Mouse (Mus musculus): ENCODE measurements around the gene Spsb3.

The Spsb3 gene

DNA sequence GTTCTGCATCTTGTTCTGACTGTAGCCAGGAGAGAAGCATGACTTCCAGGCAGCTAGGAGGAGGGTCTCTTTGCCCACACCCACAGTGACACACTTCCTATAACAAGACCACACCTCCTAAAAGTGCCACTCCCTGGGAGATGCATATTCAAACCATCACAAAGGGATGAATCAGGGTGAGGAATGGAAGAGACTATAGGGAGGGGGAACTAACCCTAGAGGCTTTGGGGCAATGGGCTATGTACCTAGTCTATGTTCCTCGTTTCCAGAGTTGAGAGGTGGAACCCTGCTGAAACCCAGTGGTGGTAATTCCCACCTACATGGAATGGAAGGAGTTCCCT, 12.1 kb upstream of the Spsb3 start:
- in situ Hi-C loops (cut with MseI, MboI) = no loop called here

DNA sequence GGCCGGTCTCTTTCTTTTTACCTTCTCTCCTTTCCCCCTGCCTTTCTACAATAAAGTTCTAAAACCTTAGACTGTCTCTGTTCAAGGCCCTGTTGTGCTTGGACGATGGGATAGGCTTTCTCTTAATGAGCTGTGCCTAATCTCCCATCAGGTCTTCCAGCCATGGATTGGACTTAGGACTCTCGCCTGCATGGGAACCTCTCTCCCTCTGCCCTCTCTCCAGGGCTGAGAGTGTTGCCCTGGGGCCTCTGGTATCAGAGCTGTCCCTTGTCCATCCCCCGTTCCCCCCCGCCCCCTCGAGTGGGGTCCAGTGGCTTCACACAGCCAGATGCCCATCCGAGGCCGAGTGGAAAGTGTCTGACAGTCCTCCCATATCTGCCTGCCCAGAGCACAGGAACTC, 11.5 kb upstream of the Spsb3 start:
- in situ Hi-C loops (cut with MseI, MboI) = no loop called here

DNA sequence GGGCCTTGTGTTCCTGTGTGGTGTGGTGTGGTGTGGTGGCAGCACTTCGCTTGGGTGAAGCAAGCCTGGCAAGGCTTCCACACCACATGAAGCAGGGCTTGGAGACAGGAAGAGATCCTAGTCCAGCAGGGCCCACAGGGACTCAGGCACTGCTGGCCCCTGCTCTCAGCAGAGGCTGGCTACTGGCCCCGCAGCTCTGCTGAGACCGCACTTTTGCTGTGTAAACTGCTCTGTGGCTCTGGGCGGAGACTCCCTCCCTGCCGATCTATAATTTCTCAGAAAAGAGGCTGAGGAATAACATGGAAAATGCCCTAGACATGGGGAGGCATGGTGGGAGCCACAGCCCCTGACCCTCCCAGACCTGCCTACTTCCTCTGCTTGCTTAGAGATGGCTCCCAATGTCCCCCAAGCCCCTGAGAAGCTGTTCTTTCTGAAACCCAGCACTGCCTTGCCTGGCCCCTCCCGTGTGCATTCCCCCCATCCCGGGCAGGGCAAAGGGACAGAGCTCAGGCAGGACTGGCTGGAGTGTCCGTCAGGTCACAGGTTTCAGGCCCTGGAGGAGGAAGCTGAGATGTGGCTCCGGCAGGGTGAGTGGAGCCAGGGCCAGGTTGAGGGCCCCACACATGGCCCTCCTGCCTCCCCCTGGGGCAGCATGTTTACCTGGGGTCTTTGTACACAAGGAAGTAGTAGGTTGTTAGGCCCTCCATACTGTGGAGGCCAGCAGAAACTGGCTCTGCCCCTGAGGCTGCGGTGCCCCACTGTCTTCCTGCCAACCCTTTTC, 8.9 kb upstream of the Spsb3 start:
- in situ Hi-C loops (cut with MseI, MboI) = no loop called here

DNA sequence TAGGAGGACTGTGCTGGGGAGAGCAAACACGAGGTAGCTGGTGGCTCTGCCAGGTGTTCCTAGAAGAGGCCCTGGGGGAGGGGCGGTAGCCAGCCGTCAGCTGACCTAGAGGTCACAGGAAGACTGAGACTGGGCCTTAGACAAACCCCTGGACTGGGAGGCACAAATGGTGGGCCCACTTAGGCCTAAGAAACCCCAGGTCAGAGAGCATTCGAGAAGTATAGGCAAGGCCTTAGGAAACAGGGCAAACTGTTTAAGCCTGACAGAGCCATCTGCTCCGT, 8.4 kb upstream of the Spsb3 start:
- in situ Hi-C loops (cut with MseI, MboI) = no loop called here

- in situ Hi-C loops (cut with MseI, MboI) = no loop called here
Measured at GRCm38 (mm10) chr17:24878531-24878930, 7.9 kb upstream of the Spsb3 start.

DNA sequence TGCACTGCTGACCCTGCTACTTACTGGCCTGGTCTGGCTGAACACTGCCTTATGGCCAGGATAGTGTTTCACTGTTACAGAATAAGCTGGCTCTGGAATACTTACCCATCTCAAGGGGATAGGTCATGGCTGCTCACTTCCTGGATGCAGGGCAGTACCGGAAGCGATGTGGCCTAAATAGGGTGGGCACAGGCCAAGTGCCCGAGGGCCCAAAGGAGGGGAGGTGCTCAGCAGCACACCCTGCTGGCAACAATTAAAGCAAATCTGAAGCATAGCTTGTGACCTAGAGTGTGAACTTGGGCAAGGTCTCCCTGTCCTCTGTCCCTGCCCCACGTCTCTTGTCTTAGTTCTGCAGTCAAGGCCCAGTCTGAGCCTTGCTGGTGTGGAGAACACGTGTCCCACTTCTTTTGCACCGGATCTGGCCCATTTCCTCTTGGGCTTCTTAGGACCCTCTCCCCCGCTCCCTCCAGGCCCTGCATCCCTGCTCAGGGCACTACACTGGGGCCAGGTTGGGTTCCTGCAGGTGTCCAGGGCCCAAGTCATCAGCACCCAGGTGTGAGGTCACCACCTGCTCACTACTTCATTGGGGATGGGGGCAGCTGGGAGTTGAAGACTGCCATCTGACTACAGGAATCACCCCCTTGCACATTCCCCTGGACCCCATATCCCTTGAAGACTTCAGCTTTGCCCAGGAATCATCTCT, 4.6 kb upstream of the Spsb3 start:
- in situ Hi-C loops (cut with MseI, MboI) = no loop called here

GRCm38 (mm10) chr17:24884391-24884790, 2.1 kb upstream of the Spsb3 start:
- in situ Hi-C loops (cut with MseI, MboI) = no loop called here

DNA sequence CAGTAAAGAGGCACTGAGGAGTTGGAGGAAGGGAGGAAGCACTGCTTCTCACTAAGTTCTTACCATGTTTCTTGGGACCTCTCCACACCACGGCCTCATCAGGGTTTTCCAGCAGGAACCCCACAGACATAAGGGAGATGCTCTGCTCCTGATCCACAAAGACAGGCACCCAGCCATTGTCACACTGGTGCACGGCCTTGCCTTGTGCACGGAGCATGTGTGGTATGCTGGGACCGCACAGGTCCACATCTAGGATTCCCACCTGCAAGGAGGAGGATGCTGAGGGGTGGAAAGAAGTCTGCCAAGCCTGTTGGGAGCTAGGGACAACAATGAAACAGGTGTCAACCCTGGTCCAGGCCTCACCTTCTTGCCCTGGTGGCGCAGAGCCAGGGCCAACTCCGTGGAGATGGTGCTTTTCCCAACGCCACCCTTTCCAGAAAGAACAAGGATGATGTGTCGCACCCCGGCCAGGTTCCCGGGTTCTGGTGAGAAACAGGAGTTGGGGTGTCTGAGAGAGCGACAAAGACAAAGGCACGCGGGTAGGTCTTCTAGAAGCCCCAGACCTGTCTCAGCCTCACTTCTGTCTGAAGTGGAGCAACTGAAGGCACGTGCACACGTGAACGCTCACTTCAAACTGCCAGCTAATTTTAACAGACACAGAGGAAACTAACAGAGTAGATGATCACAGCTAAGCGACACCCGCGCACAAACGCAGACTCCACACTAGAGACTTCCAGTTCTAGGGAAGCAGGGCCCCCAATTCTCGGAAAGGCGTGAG, 898 bp upstream of the Spsb3 start:
- in situ Hi-C loops (cut with MseI, MboI) = no loop called here

DNA sequence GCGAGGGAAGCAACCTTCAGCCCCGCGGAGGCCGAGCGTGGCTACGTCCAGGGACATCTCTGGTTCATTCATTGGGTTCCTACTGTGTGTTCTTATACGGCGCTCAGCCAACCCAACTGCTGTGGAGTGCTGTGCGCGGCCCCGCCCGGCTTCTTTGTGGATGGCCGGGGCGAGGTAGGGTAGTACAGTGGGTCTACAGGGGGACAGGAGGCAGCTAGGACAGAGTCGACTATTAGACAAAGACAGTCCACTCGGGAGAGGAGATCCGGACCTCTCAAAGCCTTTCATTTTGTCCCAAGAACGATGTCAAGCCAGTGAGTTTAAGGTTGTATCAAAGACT, 459 bp downstream of the Spsb3 start:
- in situ Hi-C loops (cut with MseI, MboI) = no loop called here

DNA sequence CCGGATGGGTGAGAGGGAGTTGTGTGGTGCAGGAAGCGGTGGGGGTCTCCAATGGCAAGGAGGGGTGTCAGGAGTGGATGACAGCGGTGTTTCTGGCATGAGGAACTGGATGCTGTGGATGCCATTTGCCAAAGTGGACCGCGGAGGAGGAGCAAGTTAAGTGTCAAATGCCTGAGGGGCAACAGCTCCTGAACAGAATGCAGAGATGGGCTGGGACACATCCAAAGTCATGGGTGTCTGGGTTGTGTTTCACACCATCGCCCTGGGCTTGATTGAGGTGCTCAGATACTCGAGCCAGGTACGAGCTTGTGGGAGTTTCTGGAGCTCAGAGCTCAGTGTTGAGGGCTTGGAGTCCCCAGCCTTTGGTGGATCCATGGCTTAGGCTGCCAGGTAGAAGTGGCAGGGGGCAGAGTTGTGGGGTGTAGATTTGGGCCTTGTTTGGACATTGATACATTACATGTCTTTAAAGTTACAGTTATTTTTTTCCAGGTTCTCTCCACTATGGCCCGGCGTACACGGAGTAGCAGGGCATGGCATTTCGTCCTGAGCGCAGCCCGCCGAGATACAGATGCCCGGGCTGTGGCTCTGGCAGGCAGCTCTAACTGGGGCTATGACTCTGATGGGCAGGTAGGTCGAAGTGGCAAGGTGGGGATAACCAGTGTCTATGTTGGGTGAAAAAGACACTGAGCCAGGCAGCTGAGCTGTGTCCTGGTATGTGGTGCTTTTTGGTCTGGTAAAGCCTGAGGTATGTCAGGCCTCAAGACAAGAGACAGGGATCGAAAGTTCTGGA, 1.0 kb downstream of the Spsb3 start:
- in situ Hi-C loops (cut with MseI, MboI) = no loop called here

GRCm38 (mm10) chr17:24888862-24889261, 2.4 kb downstream of the Spsb3 start:
- in situ Hi-C loops (cut with MseI, MboI) = no loop called here

GRCm38 (mm10) chr17:24890151-24891092, 4.0 kb downstream of the Spsb3 start:
- in situ Hi-C loops (cut with MseI, MboI) = no loop called here

GRCm38 (mm10) chr17:24891321-24891720, 4.9 kb downstream of the Spsb3 start:
- in situ Hi-C loops (cut with MseI, MboI) = no loop called here

DNA sequence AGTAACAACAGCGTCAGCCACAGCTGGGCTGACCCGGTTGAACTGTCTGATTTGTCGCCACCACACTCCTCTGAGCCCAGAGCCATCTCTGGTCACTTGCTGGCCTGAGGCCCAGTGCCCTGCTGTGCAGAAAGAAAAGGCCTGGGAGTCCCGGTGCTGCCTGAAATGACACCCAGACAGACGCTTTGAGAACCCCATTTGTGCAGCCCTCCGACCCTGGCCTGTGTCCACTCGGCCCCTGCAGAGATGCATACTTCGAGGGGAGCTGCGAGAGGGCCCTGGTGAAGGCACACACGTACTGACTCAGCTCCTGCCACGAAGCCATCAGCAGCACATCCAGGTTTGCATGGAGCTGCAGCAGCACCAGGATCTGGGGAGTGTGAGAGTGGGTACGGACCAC, 6.3 kb downstream of the Spsb3 start:
- in situ Hi-C loops (cut with MseI, MboI) = no loop called here

DNA sequence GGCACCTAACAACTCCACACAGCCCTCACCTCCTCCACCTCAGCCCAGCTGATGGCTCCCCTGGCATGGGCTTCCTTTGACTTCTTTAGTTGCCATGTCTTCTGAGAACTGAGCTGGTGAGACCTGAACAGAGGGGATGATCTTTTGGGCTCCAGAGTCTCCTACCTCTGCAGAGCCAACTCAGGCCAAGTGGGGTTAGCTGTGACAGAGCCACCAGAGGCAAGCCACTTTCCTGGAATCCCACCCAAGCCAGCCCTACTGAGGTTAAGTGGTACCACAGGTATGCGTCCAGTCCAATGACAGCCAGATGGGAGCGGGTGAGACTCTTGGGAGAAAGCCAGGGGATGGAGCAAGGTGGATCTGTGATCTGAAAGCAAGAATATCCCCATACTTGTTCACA, 6.8 kb downstream of the Spsb3 start:
- in situ Hi-C loops (cut with MseI, MboI) = no loop called here

DNA sequence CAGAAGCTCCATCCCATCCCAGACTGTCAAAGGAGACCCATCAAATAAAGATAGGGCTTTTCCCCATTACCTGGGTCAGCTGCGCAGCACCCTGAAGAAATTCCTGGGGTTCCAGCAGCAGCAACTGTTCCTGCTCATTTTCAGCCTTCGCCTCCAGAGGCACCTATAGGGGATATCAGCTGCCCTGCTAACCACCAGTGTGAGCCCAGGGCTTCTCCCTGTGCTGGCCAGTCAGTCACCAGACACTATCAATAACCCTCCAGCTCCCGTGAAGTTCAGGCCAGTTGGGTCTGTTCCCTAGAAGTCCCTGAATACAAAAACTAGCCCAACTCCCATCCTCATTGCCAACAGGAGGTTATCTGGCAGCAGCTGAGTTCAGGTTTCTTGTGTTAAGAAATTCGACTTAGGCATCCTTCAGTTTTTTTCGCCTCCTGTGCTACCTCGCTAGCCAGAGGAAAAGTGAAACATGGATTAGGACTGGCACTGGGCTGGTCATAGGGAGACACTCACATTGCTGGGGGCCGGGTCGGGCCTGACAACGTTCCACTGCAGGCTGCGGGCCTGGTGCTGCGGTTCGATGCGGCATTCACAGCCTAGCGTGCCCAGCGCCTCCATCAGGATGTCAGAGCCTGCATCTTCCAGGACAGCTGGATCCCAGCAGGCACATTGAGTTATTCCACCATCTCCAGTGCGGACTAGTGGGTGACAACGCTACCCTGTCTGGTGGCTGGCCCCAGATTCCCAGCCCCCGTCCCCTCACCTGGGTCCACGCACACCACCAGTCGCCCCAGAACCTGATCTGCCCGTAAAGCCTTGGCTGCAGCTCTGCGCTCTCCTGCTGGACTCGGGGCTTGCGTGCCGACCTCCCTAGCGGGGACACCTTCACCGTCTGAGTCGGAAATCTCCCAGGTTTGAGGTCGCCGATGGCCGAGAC, 7.9 kb downstream of the Spsb3 start:
- in situ Hi-C loops (cut with MseI, MboI) = no loop called here

DNA sequence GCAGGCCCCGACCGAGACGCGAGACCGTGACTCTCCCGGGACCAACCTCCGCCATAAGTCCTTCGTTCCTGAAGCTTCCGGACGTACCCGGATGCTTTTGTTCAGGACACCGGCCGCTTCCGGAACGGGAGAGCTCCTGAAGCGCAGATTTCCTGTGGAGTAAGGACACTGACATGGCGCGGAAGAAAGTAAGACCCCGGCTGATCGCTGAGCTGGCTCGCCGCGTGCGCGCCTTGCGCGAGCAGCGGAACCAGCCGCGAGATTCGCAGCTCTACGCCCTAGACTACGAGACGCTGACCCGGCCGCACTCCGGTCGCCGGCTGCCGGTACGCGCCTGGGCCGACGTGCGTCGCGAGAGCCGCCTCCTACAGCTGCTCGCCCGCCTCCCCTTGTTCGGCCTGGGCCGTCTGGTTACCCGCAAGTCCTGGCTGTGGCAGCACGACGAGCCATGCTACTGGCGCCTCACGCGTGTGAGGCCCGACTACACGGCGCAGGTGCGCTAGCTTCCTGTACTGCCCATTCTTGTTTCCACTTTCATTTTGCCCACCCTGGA, 8.6 kb downstream of the Spsb3 start, which contains the start of the genes Eme2 and Mrps34:
Gene Eme2 (minus strand): TSS at position 93 of the 553 bp plus-strand sequence.
Gene Mrps34 (plus strand): TSS at position 122 of the 553 bp plus-strand sequence.
- in situ Hi-C loops (cut with MseI, MboI) = no loop called here

DNA sequence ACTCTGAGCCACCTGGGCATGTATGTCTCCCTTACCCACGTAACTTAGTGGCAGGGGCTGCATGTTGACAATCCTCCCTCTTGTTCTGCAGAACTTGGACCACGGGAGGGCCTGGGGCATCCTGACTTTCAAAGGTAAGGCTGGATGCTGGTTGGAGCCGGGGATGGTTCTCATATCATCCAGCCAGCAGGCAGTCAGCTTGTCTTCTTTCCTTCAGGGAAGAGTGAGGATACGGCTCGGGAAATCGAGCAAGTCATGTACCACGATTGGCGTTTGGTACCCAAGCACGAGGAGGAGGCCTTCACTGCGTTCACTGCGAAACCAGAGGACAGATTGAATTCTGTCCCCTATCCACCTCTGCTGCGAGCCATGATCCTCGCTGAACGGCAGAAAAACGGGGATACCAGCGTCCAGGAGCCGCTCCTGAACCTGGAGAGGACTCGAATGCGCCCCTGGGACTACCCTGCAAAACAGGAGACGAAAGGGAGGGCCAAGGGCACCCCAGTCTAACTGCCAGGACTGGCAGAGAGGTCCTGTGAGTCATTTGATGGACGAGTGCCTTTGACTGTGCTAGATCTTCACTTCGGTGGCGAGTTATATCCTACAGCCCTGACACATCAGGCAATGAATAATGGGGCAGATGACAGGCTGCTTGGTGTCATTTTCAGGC, 9.3 kb downstream of the Spsb3 start:
- in situ Hi-C loops (cut with MseI, MboI) = no loop called here

All from mouse trophoblast stem cell (cell line).